Mouse (Mus musculus) intestine, embryonic 15.5 days (tissue): ENCODE results near the gene Psg16. TPM values are rescaled to one million over a fixed set of nuclear protein-coding genes. Genes with fewer than 3 reads are reported as not detected.

Source experiments
- ATAC-seq: fragments of 200-750 bp; cut with Nextera tagmentation; 2 replicates; pipeline ENCODE4 v1.8.0; 2017; ENCODE audit warnings: moderate TSS enrichment, moderate library complexity
- H3K27ac ChIP-seq: fragments of 300-500 bp; sonication (generic); 2 replicates; pipeline ENCODE4 v1.5.1; 2015; ENCODE audit warnings: mild to moderate bottlenecking, inconsistent platforms
- H3K27me3 ChIP-seq: fragments of 300-500 bp; sonication (generic); replicated peaks from 2 replicates; pipeline ENCODE4 v1.6.1; 2015; ENCODE audit warnings: inconsistent platforms
- H3K36me3 ChIP-seq: fragments of 300-500 bp; sonication (generic); 2 replicates; pipeline ENCODE4 v1.6.1; 2015; ENCODE audit warnings: inconsistent platforms
- H3K4me1 ChIP-seq: fragments of 300-500 bp; sonication (generic); replicated peaks from 2 replicates; pipeline ENCODE4 v1.6.1; 2015; ENCODE audit warnings: inconsistent platforms
- H3K4me2 ChIP-seq: fragments of 300-500 bp; sonication (generic); replicated peaks from 2 replicates; pipeline ENCODE4 v1.6.1; 2015; ENCODE audit warnings: mild to moderate bottlenecking, inconsistent platforms
- H3K4me3 ChIP-seq: fragments of 300-500 bp; sonication (generic); replicated peaks from 2 replicates; pipeline ENCODE4 v1.5.1; 2015; ENCODE audit warnings: inconsistent platforms
- H3K9ac ChIP-seq: fragments of 300-500 bp; sonication (generic); 2 replicates; pipeline ENCODE4 v1.6.1; 2015; ENCODE audit warnings: inconsistent platforms
- H3K9me3 ChIP-seq: fragments of 300-500 bp; sonication (generic); 2 replicates; pipeline ENCODE4 v1.6.1; 2016; ENCODE audit warnings: inconsistent platforms
- WGBS: fragments of 180-500 bp; shearing (Covaris S2); methylation state at CpG from one replicate; pipeline ENCODE4 v1.1.7; 2015; 5-methylcytosine and 5-hydroxymethylcytosine counted together
- polyA plus RNA-seq: library from polyadenylated mRNA; unstranded; fragments of >200 nt; fragmentation: Nextera tagmentation; extraction: Ambion mirVana; gene quantifications from 2 replicates; pipeline ENCODE4 v1.2.1, GENCODE M21; 2015

The Psg16 gene
- polyA plus RNA-seq, 1 experiment from 2014 or later, result 0.40 TPM

DNA sequence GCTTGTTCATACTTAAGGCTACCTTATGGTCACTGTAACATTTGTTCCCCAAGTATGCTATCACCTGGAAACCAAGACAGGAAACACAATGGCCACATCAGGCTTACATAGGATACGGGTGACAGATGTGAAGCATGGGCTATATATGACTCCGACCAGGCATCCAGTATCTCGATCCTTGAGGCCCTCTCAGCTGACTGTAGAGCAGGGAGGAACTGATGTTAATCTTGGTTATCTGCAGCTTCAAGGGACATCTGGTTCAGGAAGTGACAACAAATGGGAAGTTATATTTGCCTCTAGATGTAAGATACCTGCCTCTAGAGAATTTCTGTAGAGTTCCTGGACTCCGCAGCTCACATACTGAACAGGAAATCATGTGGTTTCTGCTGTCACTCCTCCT lies 98.0 kb downstream of the Psg16 start:
- no peak overlapping the region for H3K4me3 ChIP-seq
- ATAC-seq, result no peak
- no peaks in the 10 kb centered on the region for H3K4me1 ChIP-seq
- no peaks in the 10 kb centered on the region for H3K36me3 ChIP-seq
- 85% methylated on average over 4 of the region's 4 CpGs for WGBS
- no peak overlapping the region for H3K4me2 ChIP-seq
- no peak overlapping the region for H3K27ac ChIP-seq
- no peaks in the 10 kb centered on the region for H3K27me3 ChIP-seq
- no peak overlapping the region for H3K9ac ChIP-seq
- H3K9me3 ChIP-seq, result no peaks in the 10 kb centered on the region

Other genes starting within 250 kb of the Psg16 start
- 9.7 and 12.5 TPM in 2 replicates for gene Prkd2, start 231.1 kb upstream of the Psg16 start, polyA plus RNA-seq
- 3.1 and 3.2 TPM in 2 replicates for gene Dact3, start 198.7 kb upstream of the Psg16 start, polyA plus RNA-seq
- 7.4 and 8.3 TPM in 2 replicates for gene Gng8, start 182.3 kb upstream of the Psg16 start, polyA plus RNA-seq
- gene Ptgir, start 167.6 kb upstream of the Psg16 start, polyA plus RNA-seq, result 2.8 and 3.0 TPM in 2 replicates
- 137 and 140 TPM in 2 replicates for gene Calm3, start 149.9 kb upstream of the Psg16 start, polyA plus RNA-seq
- 8.1 and 8.3 TPM in 2 replicates for gene Pnmal2, start 129.4 kb upstream of the Psg16 start, polyA plus RNA-seq
- 3.0 and 3.1 TPM in 2 replicates for gene Pnmal1, start 114.4 kb upstream of the Psg16 start, polyA plus RNA-seq
- 0.28 and 0.44 TPM in 2 replicates for gene Gm42372, start 91.0 kb upstream of the Psg16 start, polyA plus RNA-seq
- gene Ccdc8, start 81.3 kb upstream of the Psg16 start, polyA plus RNA-seq, result 28.1 and 29.0 TPM in 2 replicates
- gene Ppp5c, start 46.1 kb upstream of the Psg16 start, polyA plus RNA-seq, result 81.5 and 89.5 TPM in 2 replicates
- 66.7 and 71.4 TPM in 2 replicates for gene Hif3a, start 11.6 kb upstream of the Psg16 start, polyA plus RNA-seq
- gene Ceacam3, start 76.2 kb downstream of the Psg16 start, polyA plus RNA-seq, result not detected in 2 replicates
- not detected in 2 replicates for gene Psg29, start 129.4 kb downstream of the Psg16 start, polyA plus RNA-seq